Mouse (Mus musculus): ENCODE results near the gene 4933405L10Rik.

4933405L10Rik gene

DNA sequence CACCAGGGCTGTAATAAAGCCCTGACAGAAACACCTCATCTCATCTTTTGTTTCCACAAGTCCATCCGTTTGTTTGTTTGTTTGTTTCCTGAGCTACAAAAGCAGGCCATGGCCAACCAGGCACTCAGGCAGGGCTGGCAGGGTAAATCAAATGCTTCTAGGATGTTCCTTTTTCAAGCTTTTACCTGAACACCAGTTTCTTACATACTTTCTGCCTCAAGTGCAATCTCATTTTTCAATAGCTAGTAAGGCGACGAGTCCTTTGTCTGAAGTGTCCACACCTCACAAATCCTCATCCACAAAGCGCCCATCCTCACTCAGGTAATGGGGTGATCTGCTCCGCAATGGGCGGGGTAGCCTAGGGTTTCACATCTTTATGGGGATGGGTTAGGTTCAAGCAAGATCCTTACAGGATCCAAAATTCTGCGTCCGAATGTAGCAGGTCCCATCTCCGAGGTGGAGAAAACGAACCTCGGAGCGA, 50.4 kb downstream of the 4933405L10Rik start:
- DNase-seq = no peak

DNA sequence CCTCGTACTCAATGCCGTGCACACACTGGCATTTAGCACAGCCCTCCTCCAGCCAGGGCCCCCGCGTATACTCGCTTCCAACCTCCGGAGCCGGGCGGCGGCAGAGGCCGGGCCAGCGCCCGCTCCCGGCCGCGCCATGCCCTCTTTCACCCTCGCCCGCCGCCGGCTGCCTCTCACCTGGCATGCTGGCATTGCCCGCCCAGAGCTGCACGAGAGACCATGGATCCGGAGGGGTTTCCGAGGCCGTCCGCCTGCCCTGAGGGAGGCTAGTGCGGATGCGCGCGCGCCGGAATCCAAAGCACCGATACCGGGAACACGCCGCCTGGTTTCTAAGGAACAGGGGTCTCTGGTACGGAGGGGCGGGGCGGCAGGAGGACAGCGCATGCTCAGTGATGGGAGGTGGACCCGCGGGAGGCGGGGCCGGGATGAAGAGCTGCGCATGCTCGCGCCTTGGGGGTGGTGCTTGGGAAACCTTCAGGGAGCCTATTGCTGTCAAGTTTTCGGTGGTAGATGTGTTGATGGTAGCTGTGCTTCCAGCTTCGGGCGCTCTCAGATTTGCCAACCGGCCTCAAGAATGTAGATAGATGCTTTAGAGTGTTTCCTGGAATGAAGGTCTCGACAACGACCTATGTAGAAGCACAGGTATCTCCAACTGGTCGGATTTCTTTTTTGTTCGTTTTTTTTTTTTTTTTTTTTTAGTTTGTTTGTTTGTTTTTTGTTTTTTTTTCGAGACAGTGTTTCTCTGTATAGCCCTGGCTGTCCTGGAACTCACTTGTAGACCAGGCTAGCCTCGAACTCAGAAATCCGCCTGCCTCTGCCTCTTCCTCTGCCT, 51.0 kb downstream of the 4933405L10Rik start, which contains the start of gene Gfod2:
Gene Gfod2, minus strand, starts transcription at position 388 of the 832 bp plus-strand sequence.
- peak; percentile 98 for DNase-seq
